Mouse (Mus musculus) urinary bladder, postnatal 0 days (tissue): Measurements from ENCODE around the gene Coq6. TPM values are rescaled to one million over a fixed set of nuclear protein-coding genes. Genes with fewer than 3 reads are reported as not detected.

Experiments
- polyA plus RNA-seq: library from polyadenylated mRNA; unstranded; fragments of >200 nt; fragmentation: Nextera tagmentation; extraction: Ambion mirVana; gene quantifications from 2 replicates; pipeline ENCODE4 v1.2.1, GENCODE M21; 2015

Coq6 gene
- 22.1 and 25.4 TPM in 2 replicates for polyA plus RNA-seq

DNA sequence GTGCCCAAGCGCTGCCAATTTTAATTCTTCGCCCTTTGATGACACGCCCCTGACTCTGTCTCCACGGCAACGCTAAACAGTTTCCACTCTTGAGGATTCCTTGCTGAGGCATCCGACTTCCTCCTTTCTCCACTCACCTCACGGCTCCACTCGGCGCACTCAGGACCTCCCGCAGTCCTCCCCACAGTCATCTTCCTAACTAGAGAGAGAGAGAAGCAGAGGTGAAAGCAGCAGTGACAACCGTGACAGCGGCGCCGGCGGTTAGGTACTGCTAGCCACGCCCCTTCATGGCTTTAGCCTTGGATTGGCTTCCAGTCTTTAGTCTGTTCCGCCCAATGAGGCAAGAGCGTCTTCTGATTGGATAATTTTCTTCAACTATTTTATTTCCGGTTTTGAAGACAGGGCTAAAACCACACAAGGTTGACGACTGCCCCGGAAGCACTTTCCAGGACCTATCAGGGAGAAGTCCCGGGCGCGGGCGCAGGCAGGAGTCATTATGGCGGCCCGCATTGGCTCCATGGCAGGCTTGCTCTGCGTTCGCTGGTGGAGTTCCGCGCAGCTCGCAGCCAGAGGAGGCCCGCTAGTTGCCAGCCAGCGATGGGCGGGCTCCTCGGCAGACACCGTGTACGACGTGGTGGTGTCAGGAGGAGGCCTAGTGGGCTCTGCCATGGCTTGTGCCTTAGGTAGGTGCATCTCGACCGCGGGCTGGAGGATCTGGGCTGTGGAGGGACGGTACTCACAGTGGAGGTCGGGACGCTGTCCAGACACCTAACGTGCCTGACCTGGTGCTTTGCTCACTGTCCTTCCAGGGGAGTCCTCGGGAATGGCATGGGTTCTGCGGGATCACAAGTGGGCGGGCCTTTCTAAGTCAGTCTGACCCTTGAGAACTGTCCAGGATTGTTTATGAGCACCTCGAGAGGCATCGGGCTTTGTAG, at the start of gene Coq6, which contains the start of gene Fam161b:
Gene Coq6 (plus strand): TSS at position 103 of the 935 bp plus-strand sequence.
Gene Fam161b (minus strand): TSS at position 279 of the 935 bp plus-strand sequence.

DNA sequence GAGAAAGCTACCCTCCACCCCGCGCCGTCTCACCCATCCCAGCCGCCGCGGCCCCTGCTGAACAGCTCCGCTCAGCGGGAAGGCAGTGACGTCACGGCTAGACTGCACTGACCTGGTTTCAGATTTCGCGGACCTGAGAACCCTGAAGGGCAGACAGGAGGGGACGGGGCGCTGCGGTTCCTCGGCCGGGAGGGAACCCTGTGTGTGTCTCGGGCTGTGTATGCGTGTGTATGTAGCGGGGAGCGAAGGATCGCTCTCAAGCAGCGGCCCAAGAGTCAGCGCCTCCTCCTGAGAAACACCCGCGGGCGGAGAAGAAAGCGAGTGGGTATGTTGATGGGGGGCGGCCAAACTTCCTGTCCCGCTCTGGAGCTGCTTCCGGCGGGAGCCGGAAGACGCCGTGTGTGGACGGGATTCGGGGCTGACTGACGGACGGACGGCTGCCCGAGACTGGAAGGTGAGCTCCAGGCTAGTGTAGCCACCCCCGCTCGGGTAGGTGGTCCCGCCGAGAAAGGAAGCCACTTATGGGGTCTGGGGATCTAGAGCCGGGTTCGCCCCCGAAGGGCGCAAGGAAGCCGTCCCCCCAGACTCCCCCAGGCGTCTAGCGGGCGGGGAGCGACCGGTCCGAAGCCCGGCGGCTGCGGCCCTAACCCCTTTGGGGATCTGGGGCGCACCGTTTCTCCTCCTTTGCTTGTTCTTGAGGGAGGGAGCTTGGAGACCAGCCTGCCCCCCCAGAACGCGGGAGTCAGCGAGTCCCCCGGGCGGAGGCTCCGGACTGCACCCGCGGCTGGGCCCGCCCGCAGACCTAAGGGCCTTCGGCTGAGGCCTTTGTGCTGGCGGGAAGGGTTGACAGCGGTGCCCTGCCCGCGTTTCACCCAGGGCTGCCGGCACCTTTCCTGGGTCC, 44.5 kb upstream of the Coq6 start, which contains the start of gene Zfp410:
Gene Zfp410 (plus strand): TSS at position 132 of the 901 bp plus-strand sequence.

DNA sequence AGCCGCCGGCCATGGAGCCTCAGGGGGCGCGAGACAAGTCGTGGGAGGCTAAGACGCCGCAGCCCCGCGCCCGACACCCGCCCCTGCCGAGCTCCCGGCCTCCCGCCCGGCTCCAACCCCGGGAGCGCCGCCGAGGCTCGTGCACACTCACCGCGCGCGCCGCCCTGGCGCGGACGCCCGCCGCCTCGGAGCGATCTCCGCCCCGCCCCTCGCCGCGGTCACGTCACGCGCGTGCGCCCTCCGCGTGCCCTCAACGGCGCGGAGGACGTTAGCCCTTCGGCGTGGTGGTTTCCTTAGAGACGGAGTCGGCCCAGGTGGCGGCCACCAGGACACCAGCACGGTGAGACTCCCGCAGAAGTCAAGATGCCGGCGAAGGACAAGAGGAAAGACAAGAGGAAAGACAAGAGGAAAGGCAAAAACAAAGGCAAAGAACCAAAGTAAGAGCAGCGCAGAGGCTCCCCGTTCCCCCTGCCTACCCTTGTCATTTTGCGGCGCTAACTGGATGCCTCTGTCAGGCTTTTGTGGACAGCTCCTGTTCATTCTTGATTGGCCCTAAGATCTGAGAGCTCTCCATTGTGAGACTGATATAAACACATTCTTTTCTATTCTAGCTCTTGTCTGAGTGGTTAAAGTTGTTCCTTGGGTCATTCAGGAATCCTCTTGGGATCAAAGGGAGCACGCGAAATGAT, 47.5 kb downstream of the Coq6 start, which contains the start of the genes Entpd5 and Bbof1:
Gene Entpd5 (minus strand): TSS at position 211 of the 689 bp plus-strand sequence.
Gene Bbof1 (plus strand): TSS at position 253 of the 689 bp plus-strand sequence.

DNA sequence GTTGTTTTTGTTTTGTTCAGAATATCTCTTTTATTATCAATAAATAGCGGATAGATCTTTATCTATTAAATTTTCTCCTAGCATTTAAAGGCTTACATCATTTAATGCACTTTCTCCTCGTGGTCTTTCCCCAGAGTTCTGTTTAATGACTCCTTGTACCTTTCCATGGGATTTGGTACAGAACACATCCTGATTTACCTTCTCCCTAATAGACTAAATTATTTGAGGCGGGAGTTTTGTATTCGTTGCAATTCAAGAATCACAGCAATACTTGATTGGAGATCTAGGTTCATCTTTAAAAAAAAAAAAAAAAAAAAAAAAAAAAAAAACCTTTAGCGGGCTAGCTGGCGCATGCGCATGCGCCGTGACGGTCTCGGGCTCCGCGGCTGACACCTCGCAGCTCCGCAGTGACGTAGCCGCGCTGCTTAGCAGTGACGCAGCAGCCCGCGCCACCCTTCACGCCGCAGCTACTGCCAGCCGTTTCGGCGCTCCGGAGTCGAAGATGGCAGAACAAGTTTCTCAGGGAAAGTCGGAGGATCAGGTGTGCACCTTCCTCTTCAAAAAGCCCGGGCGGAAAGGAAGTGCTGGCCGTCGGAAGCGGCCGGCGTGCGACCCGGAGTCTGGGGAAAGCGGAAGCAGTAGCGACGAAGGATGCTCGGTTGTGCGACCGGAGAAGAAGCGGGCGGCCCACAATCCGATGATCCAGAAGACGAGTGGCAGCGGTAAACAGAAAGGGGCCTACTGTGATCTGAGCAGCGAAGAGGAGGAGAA, 55.6 kb downstream of the Coq6 start, which contains the start of gene Rnf113a2:
Gene Rnf113a2 (plus strand): TSS at position 363 of the 771 bp plus-strand sequence.

Other genes with a start within 250 kb of the Coq6 start
- 2.4 and 3.5 TPM in 2 replicates for gene Dnal1, start 247.3 kb upstream of the Coq6 start, polyA plus RNA-seq
- gene Pnma1, start 213.2 kb upstream of the Coq6 start, polyA plus RNA-seq = 0.51 and 0.80 TPM in 2 replicates
- 5.9 and 6.6 TPM in 2 replicates for gene Elmsan1, start 142.8 kb upstream of the Coq6 start, polyA plus RNA-seq
- gene Ptgr2, start 76.4 kb upstream of the Coq6 start, polyA plus RNA-seq = 29.9 and 34.9 TPM in 2 replicates
- gene Zfp410, start 44.8 kb upstream of the Coq6 start, polyA plus RNA-seq = 41.1 and 44.6 TPM in 2 replicates
- 0.82 and 0.93 TPM in 2 replicates for gene Fam161b, start 176 bp downstream of the Coq6 start, polyA plus RNA-seq
- 13.4 and 16.0 TPM in 2 replicates for gene Entpd5, start 47.4 kb downstream of the Coq6 start, polyA plus RNA-seq
- 0.27 and 0.57 TPM in 2 replicates for gene Bbof1, start 47.4 kb downstream of the Coq6 start, polyA plus RNA-seq
- gene Rnf113a2, start 55.5 kb downstream of the Coq6 start, polyA plus RNA-seq = 21.1 and 24.9 TPM in 2 replicates
- gene Aldh6a1, start 89.3 kb downstream of the Coq6 start, polyA plus RNA-seq = 36.0 and 38.3 TPM in 2 replicates
- gene Lin52, start 89.8 kb downstream of the Coq6 start, polyA plus RNA-seq = 9.5 and 10.6 TPM in 2 replicates
- not detected in 2 replicates for gene Vsx2, start 208.1 kb downstream of the Coq6 start, polyA plus RNA-seq